Mouse (Mus musculus): ENCODE results near the gene Ccnt1.

- no peak for TF ChIP-seq CTCF (conservative IDR thresholded peaks at IDR 0.05; ENCODE audit: low read length)
- TF ChIP-seq POU5F1 (IDR thresholded peaks at IDR 0.05; ENCODE audit: borderline replicate concordance, low read length) = no peak
These were observed 61.3 kb downstream of the Ccnt1 start for GRCm38 (mm10) chr15:98509387-98509786.
